In the genomic region with DNA sequence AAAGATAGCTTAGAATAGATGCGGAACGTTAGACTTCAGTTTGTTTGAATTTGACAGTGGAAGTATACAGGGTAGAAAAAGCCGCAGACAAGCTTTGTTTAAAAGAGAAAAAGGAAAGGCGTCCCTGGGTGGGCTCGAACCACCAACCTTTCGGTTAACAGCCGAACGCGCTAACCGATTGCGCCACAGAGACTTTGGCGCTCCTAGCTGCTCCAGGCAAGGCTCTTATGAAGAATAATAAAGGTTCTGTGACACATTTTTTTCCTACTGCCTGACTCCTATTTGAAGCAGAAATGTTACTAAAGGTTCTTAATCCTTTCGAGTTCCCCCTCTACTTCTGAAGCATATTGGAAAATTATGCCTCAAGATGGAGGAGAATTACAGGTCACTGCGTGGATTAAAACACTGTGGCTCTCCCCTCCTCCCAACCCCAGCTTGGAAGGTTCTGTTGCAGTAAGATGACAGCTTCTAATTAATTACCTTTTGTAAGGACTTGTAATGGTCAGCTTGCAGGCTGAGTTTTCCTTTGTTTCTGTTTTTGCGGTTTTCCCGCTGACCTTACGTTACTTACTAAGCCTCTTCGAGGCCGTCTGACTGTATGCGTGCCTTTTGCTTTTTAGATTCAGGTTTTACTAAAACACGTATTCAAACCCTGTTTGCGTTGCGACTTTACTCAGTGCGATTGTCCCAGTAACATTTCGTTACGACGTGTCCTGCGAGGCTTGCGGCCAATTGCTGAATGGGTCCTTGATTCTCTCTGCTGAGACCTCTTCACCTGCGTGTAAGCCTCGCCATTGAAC, we compare ENCODE assay signal across 8 mouse cellular contexts.
DNase-seq lines count a peak whose midpoint lies in the region; ATAC-seq and TF ChIP-seq lines count a peak whose summit lies in the region.

No protein-coding gene starts in this region.

- no peaks in the 10 kb centered on the region; the same call in 1 of the 2 replicates for H3K79me2 ChIP-seq in MEL (ENCODE audit: control insufficient read depth, insufficient read depth, low read length, poor library complexity)

- peak overlapping the region; percentile 73 for H3K9ac ChIP-seq in MEL (ENCODE audit: control insufficient read depth, low read depth, low read length, poor library complexity, severe bottlenecking)
- H3K9ac ChIP-seq in forebrain, embryonic 16.5 days (replicated peaks; ENCODE audit: low read depth, low read length): peak overlapping the region; percentile 62
- peak overlapping the region; percentile 68 for H3K9ac ChIP-seq in liver, postnatal 0 days (replicated peaks)
- H3K9ac ChIP-seq in neural tube, embryonic 15.5 days (replicated peaks): peak overlapping the region; percentile 45

- under 1% methylated on average over 31 of the region's 31 CpGs for WGBS in forebrain, embryonic 16.5 days
- WGBS in liver, postnatal 0 days (ENCODE audit: insufficient replicate concordance): under 1% methylated on average over 31 of the region's 31 CpGs
- WGBS in neural tube, embryonic 15.5 days: 2% methylated on average over 31 of the region's 31 CpGs

- no peak for TF ChIP-seq RAD21 in MEL (IDR thresholded peaks at IDR 0.05; ENCODE audit: low read depth, low read length)

- peak; percentile 89 for DNase-seq in MEL (ENCODE audit: low read depth, low spot score)
- DNase-seq in cerebellum, adult 18-20 months: peak; percentile 72 to 86
- DNase-seq in heart, postnatal 25 days (ENCODE audit: low spot score): peak; percentile 64
- DNase-seq in layer of hippocampus, adult 11-12 months (ENCODE audit: low spot score): peak; percentile 89
- peak; percentile 80 for DNase-seq in liver, postnatal 0 days
- peak; percentile 76 for DNase-seq in testis, postnatal 14 days (ENCODE audit: low spot score)

- TF ChIP-seq CTCF in MEL (IDR thresholded peaks at IDR 0.05 in 2 of 3, conservative IDR thresholded peaks at IDR 0.05 in 1 of 3; ENCODE audit: control insufficient read depth in 1 of 3, insufficient read depth in 1 of 3, low read depth in 2 of 3, low read length in 3 of 3, poor library complexity in 1 of 3, severe bottlenecking in 1 of 3): no peak
- no peak for TF ChIP-seq CTCF in liver, postnatal 0 days (IDR thresholded peaks at IDR 0.05; ENCODE audit: low read depth)

- intact Hi-C loops in heart, postnatal 25 days (cut with DNase I): loop anchor here (2.0 to 10.0 kb wide), 7 partner anchors 85 to 690 kb away; a partner anchor contains a TSS

- peaks cover 2 to 4% of the 10 kb centered on the region in 2 experiments; a peak in 1 of 4 replicates for H3K27me3 ChIP-seq in MEL (ENCODE audit: control insufficient read depth in 1 of 2, insufficient read depth in 2 of 2, low read length in 2 of 2)
- no peaks in the 10 kb centered on the region for H3K27me3 ChIP-seq in forebrain, embryonic 16.5 days (replicated peaks; ENCODE audit: control insufficient read depth, insufficient read depth, low read length)
- no peaks in the 10 kb centered on the region for H3K27me3 ChIP-seq in liver, postnatal 0 days (ENCODE audit: insufficient read depth, low read length)
- no peaks in the 10 kb centered on the region for H3K27me3 ChIP-seq in neural tube, embryonic 15.5 days (replicated peaks)

- peaks cover 0 to 2% of the 10 kb centered on the region in 2 experiments; a peak in 1 of 4 replicates for H3K36me3 ChIP-seq in MEL (ENCODE audit: control insufficient read depth in 1 of 2, insufficient read depth in 2 of 2, low read length in 2 of 2)
- no peaks in the 10 kb centered on the region for H3K36me3 ChIP-seq in forebrain, embryonic 16.5 days (ENCODE audit: control insufficient read depth, insufficient read depth)
- no peaks in the 10 kb centered on the region for H3K36me3 ChIP-seq in liver, postnatal 0 days (replicated peaks; ENCODE audit: insufficient read depth, low read length)
- no peaks in the 10 kb centered on the region for H3K36me3 ChIP-seq in neural tube, embryonic 15.5 days

- H3K4me1 ChIP-seq in MEL (ENCODE audit: control insufficient read depth in 1 of 2, insufficient read depth in 2 of 2, low read length in 2 of 2): peaks cover 0 to 5% of the 10 kb centered on the region in 2 experiments; a peak in 2 of 4 replicates
- peaks cover 2% of the 10 kb centered on the region; the same call in 1 of the 2 replicates for H3K4me1 ChIP-seq in forebrain, embryonic 16.5 days (replicated peaks; ENCODE audit: control insufficient read depth, insufficient read depth, low read length)
- H3K4me1 ChIP-seq in liver, postnatal 0 days (ENCODE audit: insufficient read depth): peaks cover 6% of the 10 kb centered on the region; the same call in 1 of the 2 replicates
- H3K4me1 ChIP-seq in neural tube, embryonic 15.5 days: no peaks in the 10 kb centered on the region; the same call in 1 of the 2 replicates

- H3K4me3 ChIP-seq in MEL (ENCODE audit: control insufficient read depth in 1 of 2, insufficient read depth in 1 of 2, low read depth in 2 of 2, low read length in 2 of 2): peak overlapping the region; percentile 63 to 79
- H3K4me3 ChIP-seq in forebrain, embryonic 16.5 days (replicated peaks; ENCODE audit: low read length): peak overlapping the region; percentile 72
- H3K4me3 ChIP-seq in liver, postnatal 0 days (ENCODE audit: low read depth, low read length): peak overlapping the region; percentile 68
- peak overlapping the region; percentile 55 for H3K4me3 ChIP-seq in neural tube, embryonic 15.5 days (replicated peaks)

- ATAC-seq in forebrain, embryonic 16.5 days: peak; percentile 92
- ATAC-seq in liver, postnatal 0 days: peak; percentile 76
- peak; percentile 92 for ATAC-seq in neural tube, embryonic 15.5 days (ENCODE audit: low FRiP score)

- no peaks in the 10 kb centered on the region for H3K9me3 ChIP-seq in MEL (replicated peaks; ENCODE audit: insufficient read depth, low read length)
- H3K9me3 ChIP-seq in forebrain, embryonic 16.5 days (ENCODE audit: control insufficient read depth, low read length): no peaks in the 10 kb centered on the region
- no peaks in the 10 kb centered on the region for H3K9me3 ChIP-seq in liver, postnatal 0 days (ENCODE audit: low read length)
- no peaks in the 10 kb centered on the region for H3K9me3 ChIP-seq in neural tube, embryonic 15.5 days (replicated peaks)

- TF ChIP-seq EP300 in MEL (IDR thresholded peaks at IDR 0.05; ENCODE audit: low read depth in 1 of 2, low read length in 2 of 2): no peak
- no peak for TF ChIP-seq EP300 in liver, postnatal 0 days (IDR thresholded peaks at IDR 0.05; ENCODE audit: low read depth)

- TF ChIP-seq POLR2A in MEL (IDR thresholded peaks at IDR 0.05; ENCODE audit: control insufficient read depth in 1 of 2, insufficient read depth in 1 of 2, low read depth in 1 of 2, low read length in 2 of 2, poor library complexity in 1 of 2): no peak

- H3K27ac ChIP-seq in MEL (ENCODE audit: control insufficient read depth, low read depth, low read length): peak overlapping the region; percentile 45
- peak overlapping the region; percentile 34 for H3K27ac ChIP-seq in forebrain, embryonic 16.5 days (ENCODE audit: low read length)
- H3K27ac ChIP-seq in liver, postnatal 0 days (ENCODE audit: low read depth): peak overlapping the region; percentile 30
- peak overlapping the region; percentile 70 for H3K27ac ChIP-seq in neural tube, embryonic 15.5 days (replicated peaks)

- H3K4me2 ChIP-seq in forebrain, embryonic 16.5 days (ENCODE audit: low read length): peak overlapping the region; percentile 80
- H3K4me2 ChIP-seq in liver, postnatal 0 days (ENCODE audit: low read depth, low read length): peak overlapping the region; percentile 88
- peak overlapping the region; percentile 63 for H3K4me2 ChIP-seq in neural tube, embryonic 15.5 days

TF ChIP-seq in MEL, 35 proteins besides CTCF, POLR2A, EP300 and RAD21 (continues in another document):
- TF ChIP-seq HCFC1 (IDR thresholded peaks at IDR 0.05; ENCODE audit: low read depth, low read length): no peak
- no peak for TF ChIP-seq JUND (IDR thresholded peaks at IDR 0.05; ENCODE audit: low read depth, low read length)
- TF ChIP-seq MAX (IDR thresholded peaks at IDR 0.05; ENCODE audit: low read length): no peak; the same call in 1 of the 2 replicates
- no peak for TF ChIP-seq POLR2AphosphoS2 (IDR thresholded peaks at IDR 0.05; ENCODE audit: low read length)
- TF ChIP-seq GATA1 (IDR thresholded peaks at IDR 0.05; ENCODE audit: low read depth, low read length): no peak
- no peak for TF ChIP-seq ZMIZ1 (IDR thresholded peaks at IDR 0.05; ENCODE audit: low read depth, low read length)
- TF ChIP-seq ZKSCAN1 (IDR thresholded peaks at IDR 0.05; ENCODE audit: low read depth, low read length): no peak
- no peak; the same call in 1 of the 2 replicates for TF ChIP-seq SIN3A (IDR thresholded peaks at IDR 0.05; ENCODE audit: low read length)
- no peak for TF ChIP-seq RCOR1 (IDR thresholded peaks at IDR 0.05; ENCODE audit: low read depth, low read length)
- TF ChIP-seq TCF12 (IDR thresholded peaks at IDR 0.05; ENCODE audit: low read depth, low read length): no peak
- TF ChIP-seq NELFE (IDR thresholded peaks at IDR 0.05; ENCODE audit: low read depth, low read length): no peak
- TF ChIP-seq MEF2A (IDR thresholded peaks at IDR 0.05; ENCODE audit: extremely low read depth, insufficient replicate concordance, low read depth, low read length, poor library complexity, severe bottlenecking): no peak
- TF ChIP-seq UBTF (IDR thresholded peaks at IDR 0.05; ENCODE audit: borderline replicate concordance, insufficient read depth, low read depth, low read length): no peak
- no peak for TF ChIP-seq CHD1 (IDR thresholded peaks at IDR 0.05; ENCODE audit: low read depth, low read length)
- no peak for TF ChIP-seq POLR2AphosphoS5 (IDR thresholded peaks at IDR 0.05; ENCODE audit: borderline replicate concordance, low read depth, low read length)
- TF ChIP-seq BHLHE40 (IDR thresholded peaks at IDR 0.05; ENCODE audit: borderline replicate concordance, low read depth, low read length): no peak
- TF ChIP-seq ZC3H11A (IDR thresholded peaks at IDR 0.05; ENCODE audit: low read depth, low read length): no peak
- peak; percentile 54; the same call in 1 of the 2 replicates for TF ChIP-seq KAT2A (conservative IDR thresholded peaks at IDR 0.05; ENCODE audit: low read depth, low read length)
- TF ChIP-seq USF2 (IDR thresholded peaks at IDR 0.05; ENCODE audit: borderline replicate concordance in 1 of 2, insufficient read depth in 1 of 2, low read depth in 1 of 2, low read length in 2 of 2): no peak
- no peak for TF ChIP-seq CHD2 (IDR thresholded peaks at IDR 0.05; ENCODE audit: low read length)
- no peak for TF ChIP-seq NRF1 (IDR thresholded peaks at IDR 0.05; ENCODE audit: insufficient read depth, low read depth, low read length, poor library complexity, severe bottlenecking)
- TF ChIP-seq TAL1 (IDR thresholded peaks at IDR 0.05; ENCODE audit: low read length): no peak
- no peak for TF ChIP-seq MAZ (IDR thresholded peaks at IDR 0.05; ENCODE audit: low read depth, low read length)
- no peak for TF ChIP-seq SMC3 (IDR thresholded peaks at IDR 0.05; ENCODE audit: low read depth, low read length)
- TF ChIP-seq ELF1 (IDR thresholded peaks at IDR 0.05; ENCODE audit: low read depth, low read length): peak; percentile 52; the same call in 1 of the 2 replicates
- no peak for TF ChIP-seq E2F4 (IDR thresholded peaks at IDR 0.05; ENCODE audit: borderline replicate concordance, low read depth, low read length)

Comparison
In these comparisons a context has a peak if more than half of its experiments do, and no peak if none do; other contexts are left out.
1. Peak in every context shown above with its lines: DNase-seq, ATAC-seq, H3K4me3 ChIP-seq and H3K27ac ChIP-seq.